Mouse (Mus musculus): ENCODE data around the gene Spry2. TPM values are rescaled to one million over a fixed set of nuclear protein-coding genes. Genes with fewer than 3 reads are reported as not detected.
A peak's percentile ranks its signal among the peaks of the same experiment; 100 is the strongest.

The Spry2 gene
- polyA plus RNA-seq, 2 experiments: 1.1 to 3.1 TPM

DNA sequence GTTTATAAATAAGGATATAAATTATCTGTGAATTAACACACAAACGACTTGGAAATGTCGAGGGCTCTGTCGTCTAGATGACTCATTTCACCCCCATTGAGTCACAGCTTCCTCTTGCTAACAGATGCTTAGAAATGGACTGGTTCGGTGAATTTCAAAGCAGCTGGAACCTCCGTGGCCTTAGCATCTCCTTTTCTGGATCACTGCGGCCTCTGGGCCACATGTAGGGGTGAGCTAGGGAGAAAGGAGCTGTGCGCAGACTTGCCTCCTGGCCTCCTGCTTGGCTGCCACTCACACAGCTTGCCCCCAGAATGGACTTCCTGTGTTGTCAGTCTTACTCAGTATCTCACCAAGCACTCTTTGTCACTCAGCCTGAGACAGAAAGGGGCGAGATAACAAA lies 26.3 kb upstream of the Spry2 start:
- H3K27ac ChIP-seq: no peak overlapping the region
- DNase-seq (ENCODE audit: low read depth in 3 of 3, low spot score in 3 of 3) (peak in 1 of 3 experiments; percentile 31), ATAC-seq (ENCODE audit: insufficient read depth) (no peak)
- WGBS (ENCODE audit: insufficient replicate concordance): under 1% methylated on average over 8 of the region's 8 CpGs
- H3K9ac ChIP-seq (replicated peaks): no peak overlapping the region
- TF ChIP-seq CTCF (IDR thresholded peaks at IDR 0.05; ENCODE audit: low read depth): no peak
- TF ChIP-seq EP300 (IDR thresholded peaks at IDR 0.05; ENCODE audit: low read depth): no peak
- H3K36me3 ChIP-seq (replicated peaks; ENCODE audit: control insufficient read depth, insufficient read depth, low read depth): no peaks in the 10 kb centered on the region
- no peaks in the 10 kb centered on the region for H3K27me3 ChIP-seq (ENCODE audit: control insufficient read depth, insufficient read depth, low read length)
- no peak overlapping the region; the same call in 1 of the 2 replicates for H3K4me2 ChIP-seq (ENCODE audit: low read depth)
- H3K4me1 ChIP-seq (replicated peaks; ENCODE audit: control insufficient read depth in 2 of 2, insufficient read depth in 2 of 2, low read length in 1 of 2): peaks cover 0 to 6% of the 10 kb centered on the region in 2 experiments; a peak in 2 of 4 replicates
- H3K9me3 ChIP-seq (ENCODE audit: control insufficient read depth, low read length): no peaks in the 10 kb centered on the region
- H3K4me3 ChIP-seq (ENCODE audit: insufficient read depth in 1 of 2, low read depth in 2 of 2, low read length in 2 of 2): no peak overlapping the region

DNA sequence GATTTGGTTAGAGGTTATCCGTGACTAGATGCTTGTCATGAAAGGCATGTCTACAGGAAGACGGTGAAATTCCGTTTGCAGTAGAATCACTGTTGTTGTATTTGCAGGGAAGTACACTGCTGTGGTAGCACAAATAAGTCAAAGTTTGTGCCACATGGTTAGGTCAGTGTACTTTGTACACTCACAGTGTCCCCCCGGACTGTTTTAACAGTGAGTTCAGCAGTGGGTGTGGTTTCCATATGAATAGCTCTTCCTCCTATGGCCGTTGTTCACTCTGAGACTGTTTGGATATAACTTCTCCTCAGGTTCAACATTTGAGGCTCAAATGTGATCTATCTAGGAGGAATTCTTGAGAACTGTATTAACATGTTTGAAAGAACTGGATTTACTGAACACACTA lies 25.8 kb upstream of the Spry2 start:
- Histone ChIP-seq H3K36me3 (replicated peaks; ENCODE audit: control insufficient read depth, insufficient read depth, low read depth) (no peaks in the 10 kb centered on the region), H3K4me3 (ENCODE audit: insufficient read depth in 1 of 2, low read depth in 2 of 2, low read length in 2 of 2) (no peak overlapping the region), H3K4me1 (replicated peaks; ENCODE audit: control insufficient read depth in 2 of 2, insufficient read depth in 2 of 2, low read length in 1 of 2) (peaks cover 0 to 6% of the 10 kb centered on the region in 2 experiments; a peak in 2 of 4 replicates), H3K4me2 (ENCODE audit: low read depth) (no peak overlapping the region), H3K9ac (replicated peaks) (no peak overlapping the region), H3K27me3 (ENCODE audit: control insufficient read depth, insufficient read depth, low read length) (no peaks in the 10 kb centered on the region), H3K27ac (no peak overlapping the region), H3K9me3 (ENCODE audit: control insufficient read depth, low read length) (no peaks in the 10 kb centered on the region)
- ATAC-seq (ENCODE audit: insufficient read depth): no peak
- WGBS (ENCODE audit: insufficient replicate concordance): 18% methylated on average over 5 of the region's 5 CpGs
- DNase-seq (ENCODE audit: low read depth in 3 of 3, low spot score in 3 of 3): no peak
- no peak for TF ChIP-seq CTCF (IDR thresholded peaks at IDR 0.05; ENCODE audit: low read depth)
- no peak for TF ChIP-seq EP300 (IDR thresholded peaks at IDR 0.05; ENCODE audit: low read depth)

DNA sequence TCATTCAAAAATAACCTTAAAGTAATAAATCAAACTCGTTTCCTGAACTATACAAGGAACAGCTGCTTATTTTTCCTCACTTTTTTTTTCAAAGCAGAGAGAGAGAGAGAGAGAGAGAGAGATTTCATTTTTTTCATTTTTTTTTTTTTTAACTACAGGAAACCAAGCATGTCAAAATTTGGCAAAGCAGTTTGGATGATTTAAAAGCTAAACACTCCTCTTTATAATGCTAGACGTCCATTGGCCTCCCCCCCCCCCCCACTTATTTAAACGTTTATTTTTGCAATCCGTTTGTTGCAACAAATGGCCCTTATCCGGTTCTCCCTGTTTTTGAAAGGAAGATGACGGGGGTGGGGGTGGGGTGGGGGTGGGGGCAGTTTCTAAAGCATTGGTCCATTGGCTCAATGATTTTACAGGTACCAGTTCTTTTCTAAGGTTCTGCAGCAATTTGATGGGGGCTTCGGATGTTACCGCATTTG lies 24.6 kb upstream of the Spry2 start:
- Histone ChIP-seq H3K4me3 (ENCODE audit: insufficient read depth in 1 of 2, low read depth in 2 of 2, low read length in 2 of 2) (no peak overlapping the region), H3K36me3 (replicated peaks; ENCODE audit: control insufficient read depth, insufficient read depth, low read depth) (no peaks in the 10 kb centered on the region), H3K9ac (replicated peaks) (no peak overlapping the region), H3K27ac (no peak overlapping the region), H3K4me2 (ENCODE audit: low read depth) (no peak overlapping the region; the same call in 1 of the 2 replicates), H3K27me3 (ENCODE audit: control insufficient read depth, insufficient read depth, low read length) (no peaks in the 10 kb centered on the region), H3K9me3 (ENCODE audit: control insufficient read depth, low read length) (no peaks in the 10 kb centered on the region), H3K4me1 (replicated peaks; ENCODE audit: control insufficient read depth in 2 of 2, insufficient read depth in 2 of 2, low read length in 1 of 2) (peaks cover 0 to 6% of the 10 kb centered on the region in 2 experiments; a peak in 2 of 4 replicates)
- TF ChIP-seq EP300 (IDR thresholded peaks at IDR 0.05; ENCODE audit: low read depth) (no peak), CTCF (IDR thresholded peaks at IDR 0.05; ENCODE audit: low read depth) (no peak)
- no peak for DNase-seq (ENCODE audit: low read depth in 3 of 3, low spot score in 3 of 3)
- WGBS (ENCODE audit: insufficient replicate concordance): 9% methylated on average over 8 of the region's 8 CpGs
- ATAC-seq (ENCODE audit: insufficient read depth): no peak

- Histone ChIP-seq H3K27ac (no peak overlapping the region), H3K4me2 (ENCODE audit: low read depth) (peak overlapping the region; percentile 20; the same call in 1 of the 2 replicates)
These were observed 24.0 kb upstream of the Spry2 start for GRCm38 (mm10) chr14:105920395-105921216.

GRCm38 (mm10) chr14:105907216-105907615 lies 10.6 kb upstream of the Spry2 start:
- WGBS (ENCODE audit: insufficient replicate concordance): 60% methylated on average over 6 of the region's 6 CpGs
- no peaks in the 10 kb centered on the region for H3K9me3 ChIP-seq (ENCODE audit: control insufficient read depth, low read length)
- TF ChIP-seq EP300 (IDR thresholded peaks at IDR 0.05; ENCODE audit: low read depth): no peak
- TF ChIP-seq CTCF (IDR thresholded peaks at IDR 0.05; ENCODE audit: low read depth): no peak
- no peak for DNase-seq (ENCODE audit: low read depth in 3 of 3, low spot score in 3 of 3)
- no peak overlapping the region for H3K9ac ChIP-seq (replicated peaks)
- H3K27ac ChIP-seq: no peak overlapping the region
- H3K4me1 ChIP-seq (replicated peaks; ENCODE audit: control insufficient read depth in 2 of 2, insufficient read depth in 2 of 2, low read length in 1 of 2): no peaks in the 10 kb centered on the region
- no peak for ATAC-seq (ENCODE audit: insufficient read depth)
- H3K4me2 ChIP-seq (ENCODE audit: low read depth): no peak overlapping the region
- no peaks in the 10 kb centered on the region for H3K36me3 ChIP-seq (replicated peaks; ENCODE audit: control insufficient read depth, insufficient read depth, low read depth)
- H3K27me3 ChIP-seq (ENCODE audit: control insufficient read depth, insufficient read depth, low read length): no peaks in the 10 kb centered on the region
- no peak overlapping the region for H3K4me3 ChIP-seq (ENCODE audit: insufficient read depth in 1 of 2, low read depth in 2 of 2, low read length in 2 of 2)

More at GRCm38 (mm10) chr14:105920395-105921216, 24.0 kb upstream of the Spry2 start:
- no peak for ATAC-seq (ENCODE audit: insufficient read depth)
- Histone ChIP-seq H3K4me1 (replicated peaks; ENCODE audit: control insufficient read depth in 2 of 2, insufficient read depth in 2 of 2, low read length in 1 of 2) (peaks cover 0 to 6% of the 10 kb centered on the region in 2 experiments; a peak in 2 of 4 replicates), H3K4me3 (ENCODE audit: insufficient read depth in 1 of 2, low read depth in 2 of 2, low read length in 2 of 2) (no peak overlapping the region), H3K9me3 (ENCODE audit: control insufficient read depth, low read length) (no peaks in the 10 kb centered on the region), H3K9ac (replicated peaks) (no peak overlapping the region), H3K27me3 (ENCODE audit: control insufficient read depth, insufficient read depth, low read length) (no peaks in the 10 kb centered on the region), H3K36me3 (replicated peaks; ENCODE audit: control insufficient read depth, insufficient read depth, low read depth) (no peaks in the 10 kb centered on the region)
- DNase-seq (ENCODE audit: low read depth in 3 of 3, low spot score in 3 of 3): no peak
- 15% methylated on average over 23 of the region's 23 CpGs for WGBS (ENCODE audit: insufficient replicate concordance)
- TF ChIP-seq CTCF (IDR thresholded peaks at IDR 0.05; ENCODE audit: low read depth): no peak
- TF ChIP-seq EP300 (IDR thresholded peaks at IDR 0.05; ENCODE audit: low read depth): no peak

All from liver, embryonic 14.5 days (tissue).